Mouse (Mus musculus) kidney, postnatal 36 days (tissue): ENCODE results near the gene Klf17.
"Not testable (repeated sequence)": the region's sequence is repeated elsewhere in the genome, so short reads cannot be mapped to it uniquely, and the experiment has no call there.

Experiments used
- DNase-seq, 2 experiments: peaks; one replicate each; pipeline ENCODE4 v3.0.0; 2021 to 2022; ENCODE audit warnings: mixed read lengths in 2 of 2

The Klf17 gene

DNA sequence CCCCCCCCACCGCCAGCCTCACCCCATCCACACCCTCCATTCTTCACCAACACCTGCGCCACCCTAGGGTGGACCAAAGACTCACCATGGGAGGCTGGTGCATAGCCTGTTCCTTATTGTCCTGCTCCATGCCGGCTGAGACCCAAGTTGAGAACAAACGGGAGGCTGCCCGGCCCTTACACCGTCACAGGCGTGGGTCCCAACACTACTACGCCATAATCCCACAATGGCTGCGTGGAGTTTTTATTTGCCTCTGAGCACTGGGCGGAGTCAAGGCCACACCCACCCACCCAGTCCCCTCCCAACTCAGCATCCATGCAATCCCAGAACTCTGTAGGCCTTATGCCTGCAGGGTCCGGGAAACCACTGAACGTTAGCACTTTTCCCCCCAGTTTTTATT, at the start of gene Klf17:
TSS of gene Klf17 (minus strand) at position 233 of the 400 bp plus-strand sequence.
- DNase-seq: no peak

DNA sequence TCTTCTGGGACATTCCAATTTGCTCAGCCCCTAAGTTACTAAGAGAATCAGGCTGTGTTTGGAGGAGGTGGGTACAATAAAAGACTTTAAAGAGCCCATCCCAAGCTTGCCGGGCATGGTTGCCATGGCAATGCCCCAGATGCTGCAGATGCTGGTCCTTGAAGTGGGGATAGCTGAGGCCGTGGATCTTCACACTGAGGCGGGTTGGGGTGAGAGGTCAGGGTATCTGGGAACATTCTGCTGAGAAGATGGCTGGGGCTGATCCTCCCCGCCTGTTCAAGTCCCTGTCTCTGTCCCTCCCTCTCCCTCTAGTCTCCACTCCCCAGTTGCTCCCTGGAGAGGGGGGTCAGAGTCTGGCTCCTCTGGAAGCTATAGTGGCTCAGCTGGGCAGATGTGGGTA, 48.9 kb upstream of the Klf17 start:
- no peak for DNase-seq

DNA sequence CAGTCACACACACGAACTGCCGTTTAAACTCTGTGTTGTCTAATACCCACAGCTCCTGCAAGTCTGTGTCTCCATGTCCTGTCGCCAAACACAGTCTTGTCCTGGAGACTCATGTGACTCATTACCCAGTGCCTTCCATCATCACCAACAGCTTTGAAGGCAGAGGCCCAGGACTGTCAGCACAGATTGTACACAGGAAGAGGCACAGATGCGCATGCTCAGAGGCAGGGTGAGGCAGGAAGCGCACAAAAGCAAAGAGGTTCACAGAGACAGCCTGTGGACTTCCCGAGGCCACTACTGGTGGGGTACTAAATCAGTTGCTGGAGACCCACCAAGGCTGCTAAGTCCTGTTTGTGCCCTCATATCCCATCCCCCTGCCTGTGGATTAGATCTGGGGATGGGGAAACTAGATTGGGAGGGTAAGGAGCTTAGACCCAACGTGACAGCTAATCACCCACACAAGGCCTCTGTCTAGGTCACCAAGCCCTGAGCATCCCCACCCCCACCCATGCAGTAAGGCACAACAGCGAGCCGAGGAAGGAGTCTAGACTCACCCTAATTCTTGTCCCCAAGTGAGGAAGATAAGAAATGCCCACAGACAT, 48.2 kb upstream of the Klf17 start:
- DNase-seq: no peak

DNA sequence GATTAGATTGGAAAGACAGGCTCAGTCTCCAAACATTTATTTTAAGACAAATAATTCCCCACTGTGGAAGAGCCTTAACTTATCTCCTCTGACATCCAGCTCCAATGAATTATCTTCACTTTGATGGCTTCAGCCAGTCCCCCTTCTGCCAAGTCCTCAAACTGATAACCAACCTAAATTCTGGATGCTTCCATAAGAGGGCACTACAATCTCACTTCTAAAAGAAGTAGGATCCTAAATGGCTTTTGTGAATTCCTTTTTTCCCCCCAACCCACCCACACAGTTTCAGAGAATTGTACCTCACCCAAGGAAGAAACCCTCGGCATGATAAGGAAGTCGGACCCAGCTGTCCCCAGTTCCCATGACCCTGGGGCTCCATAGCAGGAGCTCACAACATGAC, 45.5 kb upstream of the Klf17 start:
- DNase-seq: no peak

DNA sequence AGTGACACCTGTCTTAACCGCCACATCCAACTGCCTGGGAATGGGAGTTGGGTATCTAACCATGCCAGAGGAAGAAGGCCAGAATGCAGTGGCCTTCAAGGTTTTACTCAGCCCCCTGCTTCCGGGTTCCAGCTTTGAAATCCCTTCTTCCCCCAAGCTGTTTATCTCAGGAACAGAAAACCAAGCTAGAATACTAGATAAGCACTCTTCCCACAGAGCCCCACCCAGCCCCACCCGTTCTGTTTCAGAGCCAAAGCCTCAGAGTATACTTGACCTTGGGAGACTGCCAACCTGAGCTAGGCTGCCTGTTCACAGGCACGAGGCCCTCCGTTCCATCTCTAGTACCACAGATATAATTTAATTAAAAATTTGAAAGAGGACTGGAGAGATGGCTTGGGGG, 41.5 kb upstream of the Klf17 start:
- no peak for DNase-seq

DNA sequence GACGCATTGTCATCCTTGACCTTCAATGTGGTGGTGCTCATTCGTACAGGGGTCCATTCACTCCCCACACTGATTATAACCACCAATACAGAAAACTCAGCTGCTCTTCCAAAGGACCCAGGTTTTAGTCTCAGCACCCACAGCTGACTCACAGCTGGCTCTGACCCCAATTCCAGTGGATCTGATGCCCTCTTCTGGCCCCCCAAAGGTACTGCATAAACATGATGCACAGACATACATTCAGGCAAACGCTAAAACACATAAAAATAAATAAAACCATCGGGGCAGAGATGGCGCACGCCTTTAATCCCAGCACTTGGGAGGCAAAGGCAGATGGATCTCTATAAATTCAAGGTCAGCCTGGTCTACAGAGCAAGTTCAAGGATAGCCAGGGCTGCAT, 34.5 kb upstream of the Klf17 start:
- no peak for DNase-seq

DNA sequence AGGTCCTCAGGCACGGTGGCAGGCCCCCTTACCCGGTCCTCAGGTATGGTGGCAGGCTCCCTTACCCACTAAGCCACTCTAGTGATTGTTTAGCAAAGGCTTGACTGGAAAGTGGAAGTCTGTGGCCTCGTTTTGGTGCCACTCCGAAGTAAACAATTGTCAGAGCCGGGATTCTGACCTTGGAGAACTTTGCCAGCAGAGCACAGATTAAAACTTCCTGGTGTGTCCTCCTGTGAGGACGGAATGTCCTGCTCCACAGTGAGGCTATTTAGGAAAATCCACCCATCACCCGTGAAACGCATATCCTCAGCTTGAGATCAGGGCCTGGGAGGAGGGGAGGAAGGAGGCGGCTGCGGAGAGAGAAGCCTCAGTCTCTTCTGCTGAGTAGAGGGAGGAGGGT, 22.9 kb upstream of the Klf17 start:
- peak in 1 of 2 experiments; percentile 2 for DNase-seq

DNA sequence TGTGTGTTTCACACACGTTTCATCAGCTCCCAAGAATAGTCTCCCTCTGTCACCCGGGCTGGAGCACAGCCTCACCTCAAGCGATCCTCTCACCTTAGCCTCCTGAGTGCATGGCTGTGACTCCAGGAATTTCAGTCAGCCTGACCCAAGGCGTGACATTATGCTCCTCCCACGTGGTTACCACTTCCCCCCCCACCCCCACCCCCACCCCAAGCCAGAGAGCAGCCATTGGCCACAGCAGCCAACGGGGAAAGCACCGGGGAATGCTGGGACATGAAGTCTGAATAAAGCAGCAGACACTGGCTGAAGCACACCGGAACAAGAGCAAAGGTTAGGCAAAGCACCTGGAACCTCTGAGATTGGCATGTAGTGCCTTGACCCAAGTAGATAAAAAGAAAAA, 21.5 kb upstream of the Klf17 start:
- DNase-seq: peak; percentile 59 to 65

DNA sequence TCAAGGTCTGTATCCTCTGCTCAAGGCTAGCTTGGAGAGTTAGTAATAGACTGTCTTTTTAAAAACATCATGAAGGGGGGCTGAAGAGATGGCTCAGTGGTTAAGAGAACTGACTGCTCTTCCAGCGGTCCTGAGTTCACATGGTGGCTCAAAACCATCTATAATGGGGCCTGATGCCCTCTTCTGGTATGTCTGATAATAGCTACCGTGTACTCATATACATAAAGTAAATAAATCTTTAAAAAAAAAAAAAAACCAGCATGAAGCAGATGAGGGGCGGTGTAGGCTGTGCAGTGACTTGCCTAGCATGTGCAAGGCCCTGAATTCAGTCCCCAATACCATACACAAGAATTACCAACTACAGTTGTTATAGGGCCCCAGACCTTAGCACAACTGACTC, 17.5 kb upstream of the Klf17 start:
- no peak for DNase-seq

DNA sequence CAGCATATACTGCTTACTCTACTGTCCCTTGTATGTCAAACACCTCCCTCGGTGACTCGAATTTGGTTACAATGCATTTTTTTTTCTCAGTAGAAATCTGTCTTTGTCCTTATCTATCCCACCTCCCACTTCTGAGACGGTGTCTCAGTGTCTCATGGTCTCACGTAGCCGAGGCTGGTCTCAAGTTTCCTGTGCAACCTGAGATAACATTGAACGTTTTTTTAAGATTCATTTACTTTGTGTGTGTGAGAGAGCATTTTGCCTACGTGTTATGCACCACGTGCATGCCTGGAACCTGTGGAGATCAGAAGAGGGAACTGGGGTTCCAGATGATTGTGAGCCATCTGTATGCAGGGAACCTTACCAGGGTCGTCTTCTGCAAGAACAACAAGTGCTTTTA, 7.5 kb upstream of the Klf17 start:
- no peak for DNase-seq

DNA sequence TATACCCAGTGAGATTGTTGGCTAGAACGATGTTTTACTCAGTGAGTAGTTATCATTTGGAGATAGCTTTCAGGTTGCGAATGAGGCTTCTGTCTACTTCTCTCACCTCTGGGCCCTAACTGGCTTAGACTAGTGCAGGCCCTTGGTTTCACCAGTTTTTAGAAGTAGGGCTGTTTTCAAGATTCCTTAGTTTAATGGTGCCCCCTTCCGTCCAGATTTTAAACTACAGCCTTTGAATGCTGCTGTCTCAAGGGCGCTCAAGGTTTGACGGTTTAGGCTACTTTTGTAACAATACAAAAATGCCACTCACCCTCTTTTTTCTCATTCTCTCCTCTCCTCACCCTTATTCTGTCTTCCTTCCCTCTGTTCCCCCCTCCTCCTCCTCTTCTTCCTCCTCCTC, 5.5 kb upstream of the Klf17 start:
- peak; percentile 73 to 83 for DNase-seq

DNA sequence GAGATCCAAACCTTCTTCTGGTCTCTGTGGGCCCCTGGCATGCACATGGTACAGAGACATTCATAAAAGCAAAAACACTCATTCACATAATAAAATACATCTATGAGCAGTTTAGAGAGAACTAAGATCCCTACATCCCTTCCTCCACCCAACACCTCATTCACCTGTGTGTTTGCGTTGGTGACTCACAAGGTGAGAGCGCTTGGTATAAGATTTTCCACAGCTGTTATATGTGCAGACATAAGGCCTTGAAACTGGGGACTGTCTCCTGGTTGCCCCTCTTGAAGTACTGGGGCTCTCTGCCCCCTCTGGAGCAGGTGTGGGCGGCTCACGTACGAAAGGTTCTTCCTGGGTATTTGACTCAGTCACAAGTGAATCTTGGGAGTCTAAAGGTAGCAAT, 5.3 kb downstream of the Klf17 start:
- DNase-seq: no peak

DNA sequence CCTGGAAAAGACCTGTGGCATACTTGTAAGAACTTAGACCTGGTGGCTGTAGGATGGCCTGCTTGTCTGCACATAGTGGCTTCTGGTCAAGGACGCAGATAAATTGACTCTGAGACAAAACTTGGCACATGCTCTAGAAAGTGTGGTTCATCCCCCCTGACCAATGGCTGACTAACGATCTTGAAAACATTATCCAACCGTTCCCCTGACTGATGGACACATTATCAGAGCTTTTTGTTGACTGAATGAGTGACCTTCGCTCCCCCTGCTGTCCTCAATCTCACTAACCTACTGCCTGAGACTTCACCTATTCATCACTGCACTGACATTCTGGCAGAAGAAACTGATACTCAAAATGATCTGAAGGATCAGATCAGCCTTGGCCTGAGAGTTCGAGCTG, 13.0 kb downstream of the Klf17 start:
- DNase-seq: not testable (repeated sequence)

DNA sequence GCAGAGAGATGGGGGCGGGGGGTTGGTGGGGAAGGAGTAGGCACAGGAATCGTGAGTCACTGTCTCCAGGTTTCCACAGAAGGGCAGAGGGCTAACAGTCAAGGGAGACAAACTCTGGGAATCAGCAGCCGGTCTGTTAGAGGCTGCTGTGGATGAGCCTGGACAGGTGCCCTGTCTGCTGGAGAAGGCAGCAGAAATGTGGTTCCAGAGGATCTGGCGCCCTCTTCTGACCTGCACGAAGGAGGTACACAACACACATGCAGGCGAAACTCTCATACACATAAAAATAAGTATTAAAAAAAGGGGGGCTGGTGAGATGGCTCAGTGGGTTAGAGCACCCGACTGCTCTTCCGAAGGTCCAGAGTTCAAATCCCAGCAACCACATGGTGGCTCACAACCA, 27.9 kb downstream of the Klf17 start:
- DNase-seq: peak; percentile 22 to 70

DNA sequence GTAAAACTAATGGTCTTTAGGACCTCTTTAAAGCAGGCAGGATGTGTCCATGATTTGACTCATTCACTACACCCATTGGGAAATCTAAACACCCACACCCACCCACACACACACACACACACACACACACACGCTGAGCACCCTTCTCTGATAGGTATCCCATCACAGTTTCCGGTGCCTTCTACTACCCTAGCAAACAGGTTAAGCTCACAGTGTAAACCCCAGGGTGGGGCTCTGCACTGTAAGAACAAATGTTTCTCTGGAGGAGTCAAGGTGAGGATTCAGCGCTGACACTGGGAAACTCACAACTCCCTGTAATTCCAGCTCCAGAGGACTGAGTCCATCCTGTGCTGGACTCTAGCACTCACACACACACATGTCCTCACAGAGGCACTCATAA, 33.5 kb downstream of the Klf17 start:
- DNase-seq: no peak

DNA sequence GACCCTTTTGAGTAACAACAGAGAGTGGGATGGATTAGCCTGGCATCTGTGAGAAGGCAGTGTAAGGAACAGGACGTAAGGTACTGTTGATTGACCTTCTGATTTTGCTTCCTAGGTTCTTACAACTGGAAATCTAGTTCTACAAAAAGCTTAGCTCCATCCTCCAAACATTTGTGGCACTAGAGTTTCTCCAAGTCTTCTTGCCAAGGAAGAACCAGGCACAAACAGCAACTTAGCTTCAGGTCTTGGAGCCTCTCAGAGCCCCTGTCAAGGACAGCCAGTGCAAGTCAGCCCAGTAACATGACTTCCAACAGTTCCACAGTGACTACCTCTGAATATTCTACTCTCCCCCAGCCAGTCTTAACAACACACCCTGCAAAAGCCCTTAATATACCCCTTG, 41.3 kb downstream of the Klf17 start, which contains the start of gene Gm12845:
TSS of gene Gm12845 (plus strand) at position 301 of the 400 bp plus-strand sequence.
- no peak for DNase-seq

DNA sequence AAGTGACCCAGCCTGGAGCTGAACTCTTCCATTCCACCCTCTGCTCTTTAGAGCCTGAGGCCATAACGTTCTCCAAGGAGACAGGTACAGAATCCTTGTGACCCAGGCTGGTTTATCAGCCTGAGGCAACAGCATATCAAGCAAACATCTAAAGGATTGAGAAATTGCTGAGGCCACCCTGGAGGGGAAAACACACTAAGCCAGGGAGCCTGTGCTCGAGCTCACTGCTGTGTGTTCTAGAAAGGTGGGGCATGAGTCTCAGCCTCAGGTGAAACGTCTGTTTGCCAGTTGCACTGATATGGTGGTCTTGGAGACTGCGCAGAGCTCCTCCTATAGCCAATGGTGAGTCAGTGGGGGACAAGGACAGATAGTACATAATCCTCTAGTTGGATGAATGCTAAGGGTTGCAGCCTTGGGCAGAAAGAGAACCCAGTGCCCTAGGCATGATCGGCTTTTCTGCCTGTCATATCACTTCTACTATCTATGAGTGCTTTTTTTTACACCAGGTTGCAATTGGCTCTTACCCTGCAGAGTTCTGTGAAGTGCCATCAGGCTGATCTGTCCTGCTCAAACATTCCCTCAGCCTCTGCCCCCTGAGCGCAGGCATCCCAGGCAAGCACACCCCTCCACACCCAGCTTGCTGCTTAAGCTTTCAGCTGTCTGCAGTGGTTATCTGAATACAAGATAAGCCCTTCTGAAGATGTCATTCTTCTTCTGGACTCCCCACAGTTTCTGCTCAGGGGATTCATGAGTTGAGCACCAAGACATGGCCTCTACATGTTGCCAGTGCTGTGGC, 51.9 kb downstream of the Klf17 start:
- no peak for DNase-seq

DNA sequence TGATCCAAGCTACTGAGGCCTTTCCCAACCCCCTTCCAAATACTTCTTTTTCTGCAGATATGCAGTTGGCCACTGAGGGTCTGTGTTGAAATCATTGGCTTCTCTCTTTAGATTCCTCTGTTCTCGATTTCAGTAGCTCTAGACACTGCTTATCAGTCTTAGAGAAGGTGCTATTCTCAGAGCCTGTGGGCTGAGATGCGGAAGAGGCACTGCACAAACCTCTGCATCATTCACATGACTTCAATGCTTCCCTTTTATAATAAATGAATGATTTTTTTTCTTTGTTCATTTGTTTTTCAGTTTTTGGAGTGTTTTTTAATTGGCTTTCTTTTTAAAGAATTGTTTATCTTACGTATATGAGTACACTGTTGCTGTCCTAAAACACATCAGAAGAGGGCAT, 53.1 kb downstream of the Klf17 start:
- no peak for DNase-seq

DNA sequence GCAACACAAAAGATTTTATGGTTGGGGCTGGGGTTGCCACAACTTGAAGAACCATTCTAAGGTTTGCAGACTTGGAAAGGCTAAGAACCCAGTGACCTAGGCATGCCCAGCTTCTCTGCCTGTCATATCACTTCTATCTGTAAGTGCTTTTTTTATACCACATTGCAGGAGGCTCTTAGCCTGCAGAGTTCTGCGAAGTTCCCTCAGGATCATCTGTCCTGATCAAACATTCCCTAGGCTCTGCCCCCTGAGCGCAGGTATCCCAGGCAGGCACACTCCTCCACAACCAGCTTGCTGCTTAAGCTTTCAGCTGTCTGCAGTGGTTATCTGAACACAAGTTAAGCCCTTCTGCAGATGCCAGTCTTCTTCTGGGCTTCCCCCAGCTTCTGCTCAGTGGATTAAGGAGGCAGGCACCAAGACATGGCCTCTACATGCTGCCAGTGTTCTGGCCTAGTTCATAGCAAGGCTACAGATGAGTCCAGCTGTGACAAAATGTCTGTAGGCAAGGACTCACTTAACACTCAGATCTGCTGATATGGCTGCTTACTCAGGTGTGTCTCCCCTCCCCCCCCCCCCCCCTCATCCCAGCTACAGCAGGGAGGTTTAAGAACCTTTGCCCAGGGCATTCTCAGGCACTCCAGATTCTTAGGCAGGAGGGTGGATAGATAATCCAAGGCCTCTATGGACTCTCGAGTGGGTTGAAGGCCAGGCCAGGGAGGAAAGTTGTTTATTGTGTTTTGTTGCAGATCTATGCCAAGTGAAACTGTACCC, 56.5 kb downstream of the Klf17 start:
- peak in 1 of 2 experiments; percentile 4 for DNase-seq
